Mouse (Mus musculus) NIH3T3 (cell line): ENCODE data around the gene Adgrl3.

Experiments
- DNase-seq: peaks from one replicate; pipeline ENCODE4 v3.0.0-alpha.2; 2012; ENCODE audit warnings: low read depth

Adgrl3 gene

GRCm38 (mm10) chr5:81674275-81674974 is 654.5 kb downstream of the Adgrl3 start:
- no peak for DNase-seq

GRCm38 (mm10) chr5:81674975-81675371 is 655.0 kb downstream of the Adgrl3 start:
- DNase-seq = no peak

- no peak for DNase-seq
Measured at GRCm38 (mm10) chr5:81676896-81677295, 657.0 kb downstream of the Adgrl3 start.

- no peak for DNase-seq
Measured at GRCm38 (mm10) chr5:81686206-81686605, 666.3 kb downstream of the Adgrl3 start.

- peak; percentile 36 for DNase-seq
Measured at GRCm38 (mm10) chr5:81686845-81687244, 666.9 kb downstream of the Adgrl3 start.

GRCm38 (mm10) chr5:81729620-81730019 is 709.7 kb downstream of the Adgrl3 start:
- DNase-seq = no peak

GRCm38 (mm10) chr5:81736008-81736407 is 716.1 kb downstream of the Adgrl3 start:
- no peak for DNase-seq

GRCm38 (mm10) chr5:81738286-81739032 is 718.5 kb downstream of the Adgrl3 start:
- DNase-seq = no peak

- no peak for DNase-seq
Measured at GRCm38 (mm10) chr5:81752426-81752825, 732.5 kb downstream of the Adgrl3 start.

GRCm38 (mm10) chr5:81755711-81756110 is 735.8 kb downstream of the Adgrl3 start:
- no peak for DNase-seq

- no peak for DNase-seq
Measured at GRCm38 (mm10) chr5:81757093-81757725, 737.3 kb downstream of the Adgrl3 start.

GRCm38 (mm10) chr5:81776234-81776633 is 756.3 kb downstream of the Adgrl3 start:
- DNase-seq = no peak

GRCm38 (mm10) chr5:81776746-81777145 is 756.8 kb downstream of the Adgrl3 start:
- no peak for DNase-seq

GRCm38 (mm10) chr5:81784770-81785169 is 764.8 kb downstream of the Adgrl3 start:
- peak; percentile 7 for DNase-seq

- peak; percentile 13 for DNase-seq
Measured at GRCm38 (mm10) chr5:81790710-81791109, 770.8 kb downstream of the Adgrl3 start.

GRCm38 (mm10) chr5:81794125-81794524 is 774.2 kb downstream of the Adgrl3 start:
- DNase-seq = no peak

- no peak for DNase-seq
Measured at GRCm38 (mm10) chr5:81794601-81795000, 774.7 kb downstream of the Adgrl3 start.

GRCm38 (mm10) chr5:81796128-81796527 is 776.2 kb downstream of the Adgrl3 start:
- no peak for DNase-seq

- no peak for DNase-seq
Measured at GRCm38 (mm10) chr5:81810966-81811365, 791.0 kb downstream of the Adgrl3 start.

- DNase-seq = no peak
Measured at GRCm38 (mm10) chr5:81832076-81832475, 812.1 kb downstream of the Adgrl3 start.

- peak; percentile 84 for DNase-seq
Measured at GRCm38 (mm10) chr5:81832679-81833078, 812.7 kb downstream of the Adgrl3 start.

GRCm38 (mm10) chr5:81837860-81838259 is 817.9 kb downstream of the Adgrl3 start:
- no peak for DNase-seq

- DNase-seq = peak; percentile 36
Measured at GRCm38 (mm10) chr5:81843798-81844197, 823.9 kb downstream of the Adgrl3 start.
